ENCODE assay signal across 25 mouse cellular contexts in genomic region chr13:103955652-103956051, GRCm38 (mm10). TPM values are rescaled to one million over a fixed set of nuclear protein-coding genes. Genes with fewer than 3 reads are reported as not detected.
DNase-seq lines count a peak whose midpoint lies in the region; ATAC-seq and TF ChIP-seq lines count a peak whose summit lies in the region.
"Had no signal": no experiment of that assay in that cellular context is flagged by ENCODE, and none has a peak within 500 bp of the region (broad histone marks: within the 10 kb centered on the region; RNA-seq: fewer than 3 reads in every experiment).

No protein-coding gene starts in this region.

- no peaks in the 10 kb centered on the region for H3K27me3 ChIP-seq in heart, embryonic 12.5 days (replicated peaks)
- H3K27me3 ChIP-seq in forebrain, postnatal 0 days (ENCODE audit: insufficient read depth, low read length), result no peaks in the 10 kb centered on the region
- H3K27me3 ChIP-seq: embryonic facial prominence, embryonic 13.5 days; forebrain, embryonic 12.5 days; forebrain, embryonic 15.5 days; hindbrain, embryonic 13.5 days had no signal

- H3K27ac ChIP-seq in heart, embryonic 12.5 days (ENCODE audit: poor library complexity, severe bottlenecking), result peak overlapping the region; percentile 35; the same call in 1 of the 2 replicates
- H3K27ac ChIP-seq in forebrain, postnatal 0 days (ENCODE audit: low read depth, low read length), result no peak overlapping the region
- H3K27ac ChIP-seq: embryonic facial prominence, embryonic 10.5 days; embryonic facial prominence, embryonic 13.5 days; forebrain, embryonic 12.5 days; forebrain, embryonic 15.5 days; heart, adult 2 months; heart, embryonic 10.5 days; hindbrain, embryonic 10.5 days; hindbrain, embryonic 13.5 days had no signal

- WGBS in heart, embryonic 12.5 days, result 56% methylated on average over 2 of the region's 2 CpGs
- WGBS in forebrain, postnatal 0 days, result 61% methylated on average over 2 of the region's 2 CpGs

- peaks cover 8% of the 10 kb centered on the region for H3K4me1 ChIP-seq in heart, embryonic 12.5 days (replicated peaks)
- no peaks in the 10 kb centered on the region for H3K4me1 ChIP-seq in forebrain, postnatal 0 days (ENCODE audit: insufficient read depth)
- H3K4me1 ChIP-seq: forebrain, embryonic 12.5 days; forebrain, embryonic 15.5 days; hindbrain, embryonic 13.5 days had no signal

- no peak overlapping the region for H3K4me2 ChIP-seq in heart, embryonic 12.5 days
- H3K4me2 ChIP-seq in forebrain, postnatal 0 days (ENCODE audit: low read depth), result no peak overlapping the region
- H3K4me2 ChIP-seq: embryonic facial prominence, embryonic 13.5 days; forebrain, embryonic 12.5 days; forebrain, embryonic 15.5 days; hindbrain, embryonic 13.5 days had no signal

- H3K9ac ChIP-seq in heart, embryonic 12.5 days, result no peak overlapping the region
- no peak overlapping the region for H3K9ac ChIP-seq in forebrain, postnatal 0 days
- H3K9ac ChIP-seq: embryonic facial prominence, embryonic 13.5 days; forebrain, embryonic 12.5 days; forebrain, embryonic 15.5 days; hindbrain, embryonic 13.5 days had no signal

- ATAC-seq in heart, embryonic 12.5 days (ENCODE audit: insufficient number of reproducible peaks, low FRiP score), result no peak
- ATAC-seq in CD4-positive, CD25-positive, alpha-beta regulatory T cell, adult 4 months, result peak; percentile 32
- no peak for ATAC-seq in forebrain, postnatal 0 days
- ATAC-seq: forebrain, embryonic 15.5 days; hindbrain, embryonic 16.5 days; intestine, postnatal 0 days had no signal

- DNase-seq in heart, postnatal 4 days, result no peak
- DNase-seq in A20 (ENCODE audit: low read depth, low spot score), result peak; percentile 36
- peak; percentile 29 for DNase-seq in induced T-regulatory cell, adult 2 months (ENCODE audit: low read depth)
- DNase-seq in forebrain, postnatal 0 days, result no peak
- DNase-seq in cerebellum, adult 11-12 months, result no peak
- DNase-seq: cerebellum, adult 11 months; cerebellum, adult 8-10 months; cerebellum, postnatal 10 days; cerebellum, postnatal 36 days; embryo, embryonic 11 days; gastrocnemius, postnatal 10 days; gastrocnemius, postnatal 36 days; heart, adult 2 months had no signal

- H3K9me3 ChIP-seq in heart, embryonic 12.5 days (replicated peaks), result no peaks in the 10 kb centered on the region
- H3K9me3 ChIP-seq in forebrain, postnatal 0 days (ENCODE audit: low read length), result no peaks in the 10 kb centered on the region
- H3K9me3 ChIP-seq: embryonic facial prominence, embryonic 10.5 days; embryonic facial prominence, embryonic 13.5 days; forebrain, embryonic 12.5 days; forebrain, embryonic 15.5 days; heart, embryonic 10.5 days; hindbrain, embryonic 10.5 days; hindbrain, embryonic 13.5 days had no signal

- no peaks in the 10 kb centered on the region for H3K36me3 ChIP-seq in heart, embryonic 12.5 days
- no peaks in the 10 kb centered on the region for H3K36me3 ChIP-seq in forebrain, postnatal 0 days (ENCODE audit: insufficient read depth)
- H3K36me3 ChIP-seq: embryonic facial prominence, embryonic 10.5 days; embryonic facial prominence, embryonic 13.5 days; forebrain, embryonic 12.5 days; forebrain, embryonic 15.5 days; heart, embryonic 10.5 days; hindbrain, embryonic 10.5 days; hindbrain, embryonic 13.5 days had no signal

- H3K4me3 ChIP-seq in heart, embryonic 12.5 days, result no peak overlapping the region
- H3K4me3 ChIP-seq in forebrain, postnatal 0 days (ENCODE audit: low read depth, low read length), result no peak overlapping the region
- H3K4me3 ChIP-seq: embryonic facial prominence, embryonic 10.5 days; embryonic facial prominence, embryonic 13.5 days; erythroblast, embryonic 14.5 days; forebrain, embryonic 12.5 days; forebrain, embryonic 15.5 days; heart, adult 2 months; heart, embryonic 10.5 days; hindbrain, embryonic 10.5 days; hindbrain, embryonic 13.5 days had no signal

- no peak for TF ChIP-seq CTCF in forebrain, postnatal 0 days (IDR thresholded peaks at IDR 0.05; ENCODE audit: low read depth)

RNA-seq across cellular contexts. Expression of gene Erbin, which starts 35.3 kb away (rescaled TPM):
- polyA plus RNA-seq in heart, embryonic 12.5 days (2016; fragmentation: Nextera tagmentation; extraction: Ambion mirVana), result 18.3 and 21.4 TPM in 2 replicates
- 10 to 100 TPM; 82.6 to 85.9 TPM for total RNA-seq in heart, postnatal 4 days (2021)
- 10 to 100 TPM; 31.4 to 43.7 TPM for polyA plus RNA-seq in CD4-positive, CD25-positive, alpha-beta regulatory T cell, adult 4 months (2017; shearing (Covaris generic))
- 33.6 and 51.3 TPM in 2 replicates for total RNA-seq in forebrain, postnatal 0 days (2014; rRNA removed)
- polyA plus RNA-seq in forebrain, postnatal 0 days (2015; fragmentation: Nextera tagmentation; extraction: Ambion mirVana), result 5.1 and 6.0 TPM in 2 replicates

Comparison
In these comparisons a context has a peak if more than half of its experiments do, and no peak if none do; other contexts are left out.
1. DNase-seq: peak in A20 (single experiment) and induced T-regulatory cell, adult 2 months (single experiment); none in heart, postnatal 4 days (single experiment), forebrain, postnatal 0 days (single experiment) and cerebellum, adult 11-12 months (single experiment).